Mouse (Mus musculus): Measurements from ENCODE around the gene Fetub. TPM values are rescaled to one million over a fixed set of nuclear protein-coding genes. Genes with fewer than 3 reads are reported as not detected.

Gene Fetub
- polyA plus RNA-seq, 1 experiment from 2014 or later = 0.13 TPM

DNA sequence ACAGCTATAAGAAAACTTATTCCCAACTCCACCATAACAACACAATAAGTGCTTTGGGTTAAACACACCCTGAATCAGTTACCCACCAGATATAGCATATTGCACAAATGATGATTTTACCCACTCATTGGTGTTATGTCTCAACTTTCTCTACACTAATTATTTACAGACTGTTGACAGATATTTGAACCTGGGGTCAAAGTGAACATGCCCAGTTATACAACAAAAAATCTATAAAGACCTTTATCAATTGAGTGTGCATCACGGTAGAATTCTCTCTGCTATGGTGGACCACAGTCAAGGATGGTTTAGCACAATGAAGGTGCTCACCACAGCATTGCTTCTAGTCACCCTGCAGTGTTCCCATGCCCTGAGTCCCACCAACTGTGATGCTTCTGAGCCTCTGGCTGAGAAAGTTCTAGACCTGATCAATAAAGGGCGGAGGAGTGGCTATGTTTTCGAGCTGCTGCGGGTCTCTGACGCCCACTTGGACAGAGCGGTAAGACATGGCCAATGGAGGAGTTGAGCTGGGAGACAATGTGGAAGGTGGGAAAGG is 32.8 kb downstream of the Fetub start, which contains the start of gene Hrg:
Gene Hrg, plus strand, starts transcription at position 233 of the 556 bp plus-strand sequence.
- Histone ChIP-seq H3K9ac (no peak within 1 kb of the TSS), H3K27ac (no peak within 1 kb of the TSS), H3K36me3 (no peaks in the 10 kb centered on the region), H3K27me3 (replicated peaks) (no peaks in the 10 kb centered on the region), H3K4me2 (replicated peaks) (no peak within 1 kb of the TSS), H3K9me3 (no peaks in the 10 kb centered on the region), H3K4me3 (replicated peaks) (no peak within 1 kb of the TSS), H3K4me1 (replicated peaks) (no peaks in the 10 kb centered on the region)
- WGBS = 94% methylated on average over 6 of the region's 6 CpGs
- ATAC-seq = no peak

- H3K27ac ChIP-seq = no peak overlapping the region
- no peak overlapping the region for H3K4me3 ChIP-seq (replicated peaks)
- H3K9ac ChIP-seq = no peak overlapping the region
- no peak for ATAC-seq
- H3K27me3 ChIP-seq (replicated peaks) = no peaks in the 10 kb centered on the region
- H3K4me1 ChIP-seq (replicated peaks) = no peaks in the 10 kb centered on the region
- H3K4me2 ChIP-seq (replicated peaks) = no peak overlapping the region
- no peaks in the 10 kb centered on the region for H3K36me3 ChIP-seq
- WGBS = 31% methylated on average over 4 of the region's 4 CpGs
- no peaks in the 10 kb centered on the region for H3K9me3 ChIP-seq
Observed at GRCm38 (mm10) chr16:22953069-22953468, 34.9 kb downstream of the Fetub start.

- ATAC-seq = no peak
- no peak overlapping the region for H3K4me2 ChIP-seq (replicated peaks)
- no peak overlapping the region for H3K9ac ChIP-seq
- no peaks in the 10 kb centered on the region for H3K27me3 ChIP-seq (replicated peaks)
- no peaks in the 10 kb centered on the region for H3K36me3 ChIP-seq
- H3K4me1 ChIP-seq (replicated peaks) = no peaks in the 10 kb centered on the region
- H3K27ac ChIP-seq = no peak overlapping the region
- H3K9me3 ChIP-seq = no peaks in the 10 kb centered on the region
- H3K4me3 ChIP-seq (replicated peaks) = no peak overlapping the region
- 66% methylated on average over 13 of the region's 13 CpGs for WGBS
Observed at GRCm38 (mm10) chr16:22955397-22956084, 37.4 kb downstream of the Fetub start.

DNA sequence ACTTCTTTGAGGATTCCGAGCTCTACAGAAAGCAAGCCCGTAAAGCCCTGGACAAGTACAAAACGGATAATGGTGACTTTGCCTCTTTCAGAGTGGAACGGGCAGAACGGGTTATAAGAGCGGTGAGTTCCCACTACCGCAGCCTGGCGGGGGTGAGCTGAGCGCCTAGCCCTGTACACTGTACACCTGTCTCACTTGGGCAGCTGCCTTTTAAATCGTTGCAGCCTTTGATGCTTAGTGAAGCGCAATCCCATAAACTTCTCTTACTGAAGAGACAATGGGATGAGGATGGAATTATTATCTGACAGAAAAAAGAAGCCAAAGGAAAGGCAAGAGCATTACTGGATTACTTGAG is 37.9 kb downstream of the Fetub start:
- Histone ChIP-seq H3K27me3 (replicated peaks) (no peaks in the 10 kb centered on the region), H3K9me3 (no peaks in the 10 kb centered on the region), H3K27ac (no peak overlapping the region), H3K4me1 (replicated peaks) (no peaks in the 10 kb centered on the region), H3K9ac (no peak overlapping the region), H3K4me2 (replicated peaks) (no peak overlapping the region), H3K4me3 (replicated peaks) (no peak overlapping the region), H3K36me3 (no peaks in the 10 kb centered on the region)
- 86% methylated on average over 11 of the region's 11 CpGs for WGBS
- no peak for ATAC-seq

GRCm38 (mm10) chr16:22961073-22961472 is 42.9 kb downstream of the Fetub start:
- Histone ChIP-seq H3K4me2 (replicated peaks) (no peak overlapping the region), H3K9ac (no peak overlapping the region), H3K27ac (no peak overlapping the region), H3K27me3 (replicated peaks) (no peaks in the 10 kb centered on the region), H3K4me1 (replicated peaks) (no peaks in the 10 kb centered on the region), H3K36me3 (no peaks in the 10 kb centered on the region), H3K4me3 (replicated peaks) (no peak overlapping the region), H3K9me3 (no peaks in the 10 kb centered on the region)
- ATAC-seq = no peak
- WGBS = 94% methylated on average over 8 of the region's 8 CpGs

- Histone ChIP-seq H3K27me3 (replicated peaks) (no peaks in the 10 kb centered on the region), H3K9ac (no peak overlapping the region), H3K4me1 (replicated peaks) (no peaks in the 10 kb centered on the region), H3K27ac (no peak overlapping the region), H3K4me3 (replicated peaks) (no peak overlapping the region), H3K9me3 (no peaks in the 10 kb centered on the region), H3K4me2 (replicated peaks) (no peak overlapping the region), H3K36me3 (no peaks in the 10 kb centered on the region)
- WGBS = 75% methylated on average over 5 of the region's 5 CpGs
- no peak for ATAC-seq
Observed at GRCm38 (mm10) chr16:22962256-22962655, 44.1 kb downstream of the Fetub start.

DNA sequence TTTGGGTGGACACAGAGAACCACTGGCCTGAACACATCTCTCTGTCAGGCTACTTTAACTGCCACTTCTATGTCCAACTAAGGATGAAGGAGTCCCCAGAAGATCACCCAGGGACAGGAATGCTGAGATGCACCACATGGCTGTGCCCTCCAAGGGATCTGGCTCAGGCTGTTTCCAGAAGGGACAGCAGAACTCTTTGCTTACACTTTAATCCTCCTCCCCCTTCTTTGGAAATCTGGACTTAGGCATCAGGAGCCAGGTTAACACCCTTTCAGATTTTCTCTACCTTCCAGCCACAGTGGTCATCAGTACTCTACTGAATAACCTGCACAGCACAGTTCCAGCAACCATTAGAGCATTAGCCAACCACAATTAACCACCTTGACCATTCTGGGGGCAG is 45.2 kb downstream of the Fetub start:
- H3K4me2 ChIP-seq (replicated peaks) = no peak overlapping the region
- no peak overlapping the region for H3K4me3 ChIP-seq (replicated peaks)
- no peaks in the 10 kb centered on the region for H3K27me3 ChIP-seq (replicated peaks)
- no peaks in the 10 kb centered on the region for H3K9me3 ChIP-seq
- no peaks in the 10 kb centered on the region for H3K36me3 ChIP-seq
- no peak overlapping the region for H3K27ac ChIP-seq
- ATAC-seq = no peak
- H3K4me1 ChIP-seq (replicated peaks) = no peaks in the 10 kb centered on the region
- H3K9ac ChIP-seq = no peak overlapping the region

DNA sequence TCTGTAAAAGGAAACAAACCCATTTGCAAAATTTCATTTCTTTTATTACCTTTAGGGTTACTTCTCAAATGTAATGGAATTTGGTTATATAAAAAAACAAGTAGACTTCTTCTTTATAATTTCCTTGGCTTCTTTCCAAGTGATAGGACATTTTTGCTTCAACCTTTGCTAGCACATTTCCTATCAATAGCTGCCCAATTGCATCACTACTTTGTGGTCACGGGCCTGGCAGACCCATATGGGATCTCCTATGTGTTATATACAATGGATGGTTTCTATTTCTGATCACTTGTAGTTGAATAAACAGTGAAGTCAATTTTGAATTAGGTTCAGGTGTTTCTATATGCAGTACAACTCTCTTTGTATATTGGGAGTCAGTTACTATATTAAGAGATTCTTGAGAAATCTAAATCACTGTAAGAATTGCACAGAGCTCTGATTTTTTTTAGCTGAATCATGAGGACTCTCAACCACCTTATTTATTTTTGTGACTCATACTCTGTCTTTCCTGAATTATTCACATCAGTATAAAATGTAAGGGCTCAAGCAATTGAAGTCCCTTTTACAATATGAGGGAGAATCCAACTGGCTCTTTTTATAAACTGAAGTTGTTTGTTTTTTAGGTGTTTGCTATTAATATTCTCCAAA is 49.4 kb downstream of the Fetub start:
- no peak overlapping the region for H3K27ac ChIP-seq
- ATAC-seq = no peak
- no peak overlapping the region for H3K9ac ChIP-seq
- H3K36me3 ChIP-seq = no peaks in the 10 kb centered on the region
- WGBS = 74% methylated on average over 1 of the region's 1 CpGs
- no peak overlapping the region for H3K4me2 ChIP-seq (replicated peaks)
- H3K9me3 ChIP-seq = no peaks in the 10 kb centered on the region
- H3K4me3 ChIP-seq (replicated peaks) = no peak overlapping the region
- H3K4me1 ChIP-seq (replicated peaks) = no peaks in the 10 kb centered on the region
- no peaks in the 10 kb centered on the region for H3K27me3 ChIP-seq (replicated peaks)

Other genes starting within 250 kb of the Fetub start
- not detected in 2 replicates for gene Crygs, start 106.8 kb upstream of the Fetub start, polyA plus RNA-seq (2015; fragmentation: Nextera tagmentation; extraction: Ambion mirVana)
- 26.2 and 30.7 TPM in 2 replicates for gene Tbccd1, start 60.7 kb upstream of the Fetub start, polyA plus RNA-seq (2015; fragmentation: Nextera tagmentation; extraction: Ambion mirVana)
- gene Dnajb11, start 60.5 kb upstream of the Fetub start, polyA plus RNA-seq (2015; fragmentation: Nextera tagmentation; extraction: Ambion mirVana) = 120 and 125 TPM in 2 replicates
- 19.7 and 39.1 TPM in 2 replicates for gene Ahsg, start 27.1 kb upstream of the Fetub start, polyA plus RNA-seq (2015; fragmentation: Nextera tagmentation; extraction: Ambion mirVana)
- gene Hrg, start 32.7 kb downstream of the Fetub start, polyA plus RNA-seq (2015; fragmentation: Nextera tagmentation; extraction: Ambion mirVana) = not detected in 2 replicates
- gene Kng2, start 111.1 kb downstream of the Fetub start, polyA plus RNA-seq (2015; fragmentation: Nextera tagmentation; extraction: Ambion mirVana) = 0.69 and 1.1 TPM in 2 replicates
- gene Kng1, start 139.5 kb downstream of the Fetub start, polyA plus RNA-seq (2015; fragmentation: Nextera tagmentation; extraction: Ambion mirVana) = 6.6 and 10.9 TPM in 2 replicates
- 204 and 222 TPM in 2 replicates for gene Eif4a2, start 189.1 kb downstream of the Fetub start, polyA plus RNA-seq (2015; fragmentation: Nextera tagmentation; extraction: Ambion mirVana)
- 118 and 130 TPM in 2 replicates for gene Rfc4, start 209.4 kb downstream of the Fetub start, polyA plus RNA-seq (2015; fragmentation: Nextera tagmentation; extraction: Ambion mirVana)
- not detected in 2 replicates for gene Adipoq, start 228.2 kb downstream of the Fetub start, polyA plus RNA-seq (2015; fragmentation: Nextera tagmentation; extraction: Ambion mirVana)